Mouse (Mus musculus) R1 (cell line): ENCODE results near the gene Guca1a.
"Not testable (repeated sequence)": the region's sequence is repeated elsewhere in the genome, so short reads cannot be mapped to it uniquely, and the experiment has no call there.

Source experiments
- DNase-seq: peaks from one replicate; pipeline ENCODE4 v3.0.0-alpha.2; 2018; ENCODE audit warnings: low read depth, low spot score

Guca1a gene

GRCm38 (mm10) chr17:47420195-47420594, 19.8 kb upstream of the Guca1a start:
- no peak for DNase-seq

GRCm38 (mm10) chr17:47409897-47410861, 9.8 kb upstream of the Guca1a start:
- DNase-seq: not testable (repeated sequence)

GRCm38 (mm10) chr17:47408558-47408898, 8.1 kb upstream of the Guca1a start:
- peak; percentile 83 for DNase-seq

- peak; percentile 79 for DNase-seq
Measured at GRCm38 (mm10) chr17:47407717-47408557, 7.6 kb upstream of the Guca1a start.

- no peak for DNase-seq
Measured at GRCm38 (mm10) chr17:47399091-47399490, 1.3 kb downstream of the Guca1a start.

GRCm38 (mm10) chr17:47395376-47395913, 4.9 kb downstream of the Guca1a start:
- DNase-seq: peak; percentile 94

GRCm38 (mm10) chr17:47394223-47394869, 6.0 kb downstream of the Guca1a start:
- no peak for DNase-seq

GRCm38 (mm10) chr17:47386649-47387048, 13.7 kb downstream of the Guca1a start:
- DNase-seq: peak; percentile 73

GRCm38 (mm10) chr17:47385145-47385544, 15.2 kb downstream of the Guca1a start, which contains the start of gene Guca1b:
Gene Guca1b (plus strand): TSS chr17:47385393.
- no peak for DNase-seq

GRCm38 (mm10) chr17:47384064-47384463, 16.3 kb downstream of the Guca1a start:
- no peak for DNase-seq

GRCm38 (mm10) chr17:47383266-47383665, 17.1 kb downstream of the Guca1a start:
- DNase-seq: no peak

- DNase-seq: no peak
Measured at GRCm38 (mm10) chr17:47381917-47382316, 18.5 kb downstream of the Guca1a start.

- peak; percentile 50 for DNase-seq
Measured at GRCm38 (mm10) chr17:47378133-47378532, 22.3 kb downstream of the Guca1a start.

GRCm38 (mm10) chr17:47376779-47377280, 23.6 kb downstream of the Guca1a start:
- no peak for DNase-seq

GRCm38 (mm10) chr17:47373991-47374390, 26.4 kb downstream of the Guca1a start:
- no peak for DNase-seq

GRCm38 (mm10) chr17:47371451-47371850, 28.9 kb downstream of the Guca1a start:
- DNase-seq: peak; percentile 87

GRCm38 (mm10) chr17:47369087-47369443, 31.3 kb downstream of the Guca1a start:
- no peak for DNase-seq

GRCm38 (mm10) chr17:47368401-47369086, 31.8 kb downstream of the Guca1a start, which contains the start of gene Mrps10:
Gene Mrps10 (plus strand): TSS chr17:47368887.
- peak; percentile 96 for DNase-seq

- no peak for DNase-seq
Measured at GRCm38 (mm10) chr17:47361343-47361742, 39.0 kb downstream of the Guca1a start.

GRCm38 (mm10) chr17:47359964-47360363, 40.4 kb downstream of the Guca1a start:
- peak; percentile 78 for DNase-seq
